Mouse (Mus musculus): ENCODE measurements at regions not wholly inside any gene's neighbourhood (a gene's known extent, or its start where the extent isn't known, plus 50 kb on each side); places are given as distances from the start of the nearest gene placed in this dataset.

GRCm38 (mm10) chr1:10932378-10933077, 481.4 kb upstream of the A830018L16Rik start:
- no peak for TF ChIP-seq CHD2 (IDR thresholded peaks at IDR 0.05; ENCODE audit: low read depth, low read length)
- no peak for TF ChIP-seq MAFK (IDR thresholded peaks at IDR 0.05; ENCODE audit: insufficient read depth, low read depth, low read length)
- TF ChIP-seq ZNF384 (IDR thresholded peaks at IDR 0.05; ENCODE audit: low read depth, low read length), result no peak
- TF ChIP-seq HCFC1 (IDR thresholded peaks at IDR 0.05; ENCODE audit: borderline replicate concordance, insufficient read depth, low read length), result no peak
- TF ChIP-seq ZC3H11A (IDR thresholded peaks at IDR 0.05; ENCODE audit: borderline replicate concordance, low read depth, low read length), result no peak
